Mouse (Mus musculus) ovary, adult 2 months (tissue): ENCODE data around the gene Pde1a. TPM values are rescaled to one million over a fixed set of nuclear protein-coding genes. Genes with fewer than 3 reads are reported as not detected.

Experiments used
- polyA plus RNA-seq: library from polyadenylated mRNA; depleted of rRNA; stranded (reverse); fragments of >200 nt; gene quantifications from 2 replicates; pipeline ENCODE4 v1.2.3, GENCODE M21; 2012; rRNA removed

Gene Pde1a
- 7.0 and 9.7 TPM in 2 replicates for polyA plus RNA-seq

DNA sequence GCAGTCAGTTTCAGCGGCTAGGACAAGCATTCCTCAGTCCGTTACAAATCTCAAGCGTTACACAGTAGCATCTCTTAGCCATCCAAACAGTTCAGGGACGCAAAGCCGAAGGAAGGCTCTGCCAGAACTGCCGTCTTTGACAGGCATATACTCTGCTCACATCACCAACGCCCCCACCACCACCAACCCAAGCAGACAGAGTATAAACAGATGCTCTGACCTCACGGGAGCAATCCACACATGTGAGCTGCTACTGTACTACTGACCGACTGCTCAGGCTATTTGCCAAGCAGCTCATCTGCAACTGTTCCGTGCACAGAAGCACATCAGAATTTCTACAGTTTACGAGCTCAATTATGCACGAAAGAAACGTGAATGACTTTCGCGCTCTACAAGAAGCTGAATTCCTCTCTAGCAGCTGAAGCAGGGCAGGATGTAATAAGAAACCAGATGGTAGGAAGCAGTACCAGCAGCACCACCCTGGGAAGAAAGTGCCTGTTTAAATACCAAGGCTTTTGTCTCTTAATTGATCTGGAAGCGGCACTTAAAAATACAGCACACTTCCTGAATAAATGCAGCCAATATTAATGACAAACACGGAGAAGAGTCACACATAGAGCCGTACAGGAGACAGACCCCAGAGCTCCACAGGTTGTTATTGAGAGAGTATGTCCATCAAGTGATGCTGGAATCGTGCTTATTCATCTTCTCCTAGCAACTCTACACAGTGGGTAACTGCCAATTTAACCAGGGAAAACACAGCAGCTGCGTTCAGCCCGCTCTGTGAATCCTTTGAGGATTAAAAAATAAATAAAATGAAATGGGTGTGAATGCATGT is at the start of gene Pde1a:
TSS of gene Pde1a (minus strand) at position 598 of the 838 bp plus-strand sequence.

Other genes starting within 250 kb of the Pde1a start
- gene Prdx6b, start 163.0 kb upstream of the Pde1a start, polyA plus RNA-seq: not detected in 2 replicates
- gene Dnajc10, start 186.0 kb upstream of the Pde1a start, polyA plus RNA-seq: 23.2 and 28.9 TPM in 2 replicates